Mouse (Mus musculus): ENCODE results near the gene Mboat2. TPM values are rescaled to one million over a fixed set of nuclear protein-coding genes. Genes with fewer than 3 reads are reported as not detected.

The Mboat2 gene
- 24.2 and 24.5 TPM in 2 replicates for polyA plus RNA-seq (2012; rRNA removed)

GRCm38 (mm10) chr12:24830766-24831152, at the start of gene Mboat2:
TSS of gene Mboat2 (plus strand) at chr12:24830879.

DNA sequence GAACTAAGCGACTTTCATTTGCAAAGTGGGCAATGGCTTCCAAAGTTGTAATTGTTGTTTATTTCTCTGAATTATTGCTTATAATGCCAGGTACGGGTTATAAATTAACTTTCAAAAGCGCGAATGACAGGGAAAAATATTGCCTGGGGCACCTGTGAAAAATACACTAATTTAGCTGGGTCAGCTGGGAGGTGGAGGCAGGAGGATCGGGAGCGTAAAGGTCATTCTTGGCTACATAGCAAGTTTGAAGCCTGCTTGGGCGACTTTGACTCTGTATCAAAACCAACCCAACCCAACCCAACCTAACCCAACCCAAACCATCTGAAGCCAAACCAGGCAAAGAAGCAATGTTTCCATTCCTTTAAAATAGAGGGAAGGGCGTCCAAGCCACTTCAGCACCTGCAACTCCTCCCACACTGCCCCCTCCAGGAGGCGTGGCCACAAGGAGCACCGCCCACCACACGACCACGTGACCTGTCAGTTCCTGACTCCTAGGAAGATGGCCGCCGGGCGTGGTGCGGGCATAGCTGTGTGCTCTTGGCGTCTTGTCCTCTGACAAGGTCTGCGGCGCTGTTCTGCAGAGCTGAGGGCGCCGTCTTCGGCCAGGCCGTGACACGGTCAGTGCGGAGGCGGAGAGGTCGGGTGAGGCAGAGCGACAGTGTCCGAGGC, 143.9 kb downstream of the Mboat2 start, which contains the start of gene Kidins220:
Kidins220 (plus strand) TSS at position 480 of the 669 bp plus-strand sequence.

Other genes starting within 250 kb of the Mboat2 start
- gene Klf11, start 179.6 kb upstream of the Mboat2 start, polyA plus RNA-seq (2012; rRNA removed), result 16.2 and 18.2 TPM in 2 replicates
- 4.2 and 5.2 TPM in 2 replicates for gene Cys1, start 149.1 kb upstream of the Mboat2 start, polyA plus RNA-seq (2012; rRNA removed)
- 18.1 and 21.0 TPM in 2 replicates for gene Rrm2, start 122.6 kb upstream of the Mboat2 start, polyA plus RNA-seq (2012; rRNA removed)
- gene Kidins220, start 144.0 kb downstream of the Mboat2 start, polyA plus RNA-seq (2012; rRNA removed), result 258 and 265 TPM in 2 replicates

Data from central nervous system, embryonic 18 days (tissue).